In genomic region chr11:50364548-50364947, GRCm38 (mm10) we compare ENCODE assay signal across 9 mouse cellular contexts. TPM values are rescaled to one million over a fixed set of nuclear protein-coding genes. Genes with fewer than 3 reads are reported as not detected.
DNase-seq lines count a peak whose midpoint lies in the region; ATAC-seq and TF ChIP-seq lines count a peak whose summit lies in the region.
"Had no signal": no experiment of that assay in that cellular context is flagged by ENCODE, and none has a peak within 500 bp of the region (broad histone marks: within the 10 kb centered on the region; RNA-seq: fewer than 3 reads in every experiment).

No protein-coding gene starts in this region.

- peak; percentile 56 for DNase-seq in adrenal gland, postnatal 25 days
- DNase-seq in embryonic facial prominence, embryonic 10.5 days (ENCODE audit: low spot score) = peak; percentile 76
- DNase-seq in heart, adult 8-10 months (ENCODE audit: low spot score) = peak; percentile 85
- DNase-seq in thymus, adult 2 months = peak; percentile 83

- H3K27me3 ChIP-seq in ES-Bruce4 (ENCODE audit: control insufficient read depth, insufficient read depth, low read length, poor library complexity, severe bottlenecking) = no peaks in the 10 kb centered on the region
- H3K27me3 ChIP-seq in embryonic facial prominence, embryonic 10.5 days (replicated peaks; ENCODE audit: low read depth, poor library complexity, severe bottlenecking) = peaks cover 28% of the 10 kb centered on the region
- H3K27me3 ChIP-seq in kidney, embryonic 16.5 days (ENCODE audit: insufficient read depth, low read length) = no peaks in the 10 kb centered on the region
- peaks cover 17% of the 10 kb centered on the region for H3K27me3 ChIP-seq in liver, embryonic 12.5 days (replicated peaks)
- no peaks in the 10 kb centered on the region for H3K27me3 ChIP-seq in neural tube, embryonic 15.5 days (replicated peaks)
- no peaks in the 10 kb centered on the region for H3K27me3 ChIP-seq in thymus, adult 2 months (ENCODE audit: control insufficient read depth, insufficient read depth, low read length)

- no peak overlapping the region for H3K9ac ChIP-seq in ES-Bruce4 (ENCODE audit: low read depth, poor library complexity, severe bottlenecking)
- no peak overlapping the region for H3K9ac ChIP-seq in kidney, embryonic 16.5 days (replicated peaks; ENCODE audit: low read length)
- H3K9ac ChIP-seq in liver, embryonic 12.5 days = no peak overlapping the region
- H3K9ac ChIP-seq in neural tube, embryonic 15.5 days (replicated peaks) = no peak overlapping the region
- H3K9ac ChIP-seq: heart, embryonic 15.5 days had no signal

- H3K4me1 ChIP-seq in ES-Bruce4 (ENCODE audit: control insufficient read depth, insufficient read depth, low read length) = no peaks in the 10 kb centered on the region
- peaks cover 1% of the 10 kb centered on the region; the same call in 1 of the 2 replicates for H3K4me1 ChIP-seq in embryonic facial prominence, embryonic 10.5 days
- H3K4me1 ChIP-seq in kidney, embryonic 16.5 days (ENCODE audit: insufficient read depth, low read length) = no peaks in the 10 kb centered on the region
- peaks cover 7% of the 10 kb centered on the region for H3K4me1 ChIP-seq in liver, embryonic 12.5 days
- H3K4me1 ChIP-seq in neural tube, embryonic 15.5 days = peaks cover 2% of the 10 kb centered on the region; the same call in 1 of the 2 replicates
- H3K4me1 ChIP-seq in thymus, adult 2 months (replicated peaks; ENCODE audit: control insufficient read depth, insufficient read depth, low read length) = no peaks in the 10 kb centered on the region

- no peaks in the 10 kb centered on the region for H3K36me3 ChIP-seq in ES-Bruce4 (ENCODE audit: control insufficient read depth, insufficient read depth, low read length, poor library complexity, severe bottlenecking)
- H3K36me3 ChIP-seq in embryonic facial prominence, embryonic 10.5 days (replicated peaks) = no peaks in the 10 kb centered on the region
- H3K36me3 ChIP-seq in kidney, embryonic 16.5 days (ENCODE audit: insufficient read depth, low read length) = no peaks in the 10 kb centered on the region
- H3K36me3 ChIP-seq in liver, embryonic 12.5 days = no peaks in the 10 kb centered on the region
- no peaks in the 10 kb centered on the region for H3K36me3 ChIP-seq in neural tube, embryonic 15.5 days
- no peaks in the 10 kb centered on the region for H3K36me3 ChIP-seq in thymus, adult 2 months (ENCODE audit: control insufficient read depth, insufficient read depth, low read length)
- H3K36me3 ChIP-seq: heart, embryonic 15.5 days had no signal

- no peak overlapping the region for H3K4me3 ChIP-seq in ES-Bruce4 (ENCODE audit: low read depth, low read length)
- H3K4me3 ChIP-seq in embryonic facial prominence, embryonic 10.5 days = no peak overlapping the region
- H3K4me3 ChIP-seq in kidney, embryonic 16.5 days (ENCODE audit: low read length) = no peak overlapping the region
- no peak overlapping the region for H3K4me3 ChIP-seq in liver, embryonic 12.5 days
- no peak overlapping the region for H3K4me3 ChIP-seq in neural tube, embryonic 15.5 days (replicated peaks)
- no peak overlapping the region for H3K4me3 ChIP-seq in thymus, adult 2 months (ENCODE audit: control insufficient read depth, insufficient read depth, low read length)
- H3K4me3 ChIP-seq: heart, embryonic 15.5 days had no signal

- no peaks in the 10 kb centered on the region for H3K9me3 ChIP-seq in ES-Bruce4 (replicated peaks; ENCODE audit: control insufficient read depth, insufficient read depth, low read length, poor library complexity, severe bottlenecking)
- H3K9me3 ChIP-seq in embryonic facial prominence, embryonic 10.5 days = no peaks in the 10 kb centered on the region
- no peaks in the 10 kb centered on the region for H3K9me3 ChIP-seq in kidney, embryonic 16.5 days (ENCODE audit: low read length)
- H3K9me3 ChIP-seq in liver, embryonic 12.5 days (replicated peaks) = no peaks in the 10 kb centered on the region
- H3K9me3 ChIP-seq in neural tube, embryonic 15.5 days (replicated peaks) = no peaks in the 10 kb centered on the region
- H3K9me3 ChIP-seq: heart, embryonic 15.5 days had no signal

- H3K27ac ChIP-seq in ES-Bruce4 (ENCODE audit: insufficient read depth, low read length) = no peak overlapping the region
- H3K27ac ChIP-seq in embryonic facial prominence, embryonic 10.5 days (replicated peaks) = no peak overlapping the region
- no peak overlapping the region for H3K27ac ChIP-seq in kidney, embryonic 16.5 days (ENCODE audit: low read length)
- H3K27ac ChIP-seq in liver, embryonic 12.5 days = no peak overlapping the region
- H3K27ac ChIP-seq in neural tube, embryonic 15.5 days (replicated peaks) = no peak overlapping the region
- no peak overlapping the region for H3K27ac ChIP-seq in thymus, adult 2 months (ENCODE audit: control insufficient read depth, insufficient read depth, low read length)
- H3K27ac ChIP-seq: heart, embryonic 15.5 days had no signal

- peak; percentile 76 for ATAC-seq in kidney, embryonic 16.5 days (ENCODE audit: low FRiP score, low TSS enrichment)
- peak; percentile 55; the same call in 1 of the 2 replicates for ATAC-seq in liver, embryonic 12.5 days
- ATAC-seq in neural tube, embryonic 15.5 days (ENCODE audit: low FRiP score) = peak; percentile 67; the same call in 1 of the 2 replicates

- no peak overlapping the region for H3K4me2 ChIP-seq in kidney, embryonic 16.5 days (replicated peaks; ENCODE audit: low read depth, low read length)
- no peak overlapping the region for H3K4me2 ChIP-seq in liver, embryonic 12.5 days
- no peak overlapping the region for H3K4me2 ChIP-seq in neural tube, embryonic 15.5 days
- H3K4me2 ChIP-seq: heart, embryonic 15.5 days had no signal

- WGBS in embryonic facial prominence, embryonic 10.5 days = 11% methylated on average over 4 of the region's 4 CpGs
- 6% methylated on average over 4 of the region's 4 CpGs for WGBS in kidney, embryonic 16.5 days
- 10% methylated on average over 4 of the region's 4 CpGs for WGBS in liver, embryonic 12.5 days (ENCODE audit: insufficient replicate concordance)
- 10% methylated on average over 4 of the region's 4 CpGs for WGBS in neural tube, embryonic 15.5 days
- WGBS in thymus, adult 2 months = 3% methylated on average over 4 of the region's 4 CpGs

- no peak for TF ChIP-seq POLR2A in ES-Bruce4 (IDR thresholded peaks at IDR 0.05; ENCODE audit: insufficient read depth, low read length)
- no peak for TF ChIP-seq POLR2A in thymus, adult 2 months (IDR thresholded peaks at IDR 0.05; ENCODE audit: control insufficient read depth, extremely low read depth, insufficient read depth, low read length, poor library complexity)

- no peak for TF ChIP-seq EP300 in ES-Bruce4 (IDR thresholded peaks at IDR 0.05; ENCODE audit: insufficient read depth, low read depth, low read length)

- peak; percentile 61 for TF ChIP-seq CTCF in ES-Bruce4 (IDR thresholded peaks at IDR 0.05; ENCODE audit: low read depth, low read length)
- no peak for TF ChIP-seq CTCF in thymus, adult 2 months (IDR thresholded peaks at IDR 0.05; ENCODE audit: borderline replicate concordance, control insufficient read depth, extremely low read depth, insufficient read depth, low read length, poor library complexity)

RNA-seq across cellular contexts. Expression of gene Cby3, which starts 10.3 kb away (rescaled TPM):
- polyA plus RNA-seq in ES-Bruce4 (2011; ENCODE audit: insufficient read depth, insufficient read length, low read depth, missing spikeins) = not detected in 2 replicates
- not detected in 2 replicates for total RNA-seq in adrenal gland, postnatal 25 days (2021)
- polyA plus RNA-seq in embryonic facial prominence, embryonic 10.5 days (2016; fragmentation: Nextera tagmentation; extraction: Ambion mirVana) = 0.52 TPM in 1 of 2 replicates, not detected in the other
- not detected for total RNA-seq in heart, adult 8-10 months (2022)
- 0.55 and 0.71 TPM in 2 replicates for polyA plus RNA-seq in kidney, embryonic 16.5 days (2015; fragmentation: Nextera tagmentation; extraction: Ambion mirVana)
- 0.18 TPM in 1 of 2 replicates, not detected in the other for polyA plus RNA-seq in liver, embryonic 12.5 days (2016; fragmentation: Nextera tagmentation; extraction: Ambion mirVana)
- 0.55 and 1.8 TPM in 2 replicates for polyA plus RNA-seq in neural tube, embryonic 15.5 days (2015; fragmentation: Nextera tagmentation; extraction: Ambion mirVana)
- 0.16 TPM in 1 of 2 replicates, not detected in the other for polyA plus RNA-seq in thymus, adult 2 months (2012; rRNA removed)

RNA-seq across cellular contexts. Expression of gene Hnrnph1, which starts 12.2 kb away (rescaled TPM):
- 531 and 559 TPM in 2 replicates for polyA plus RNA-seq in ES-Bruce4 (2011; ENCODE audit: insufficient read depth, insufficient read length, low read depth, missing spikeins)
- total RNA-seq in adrenal gland, postnatal 25 days (2021) = 310 and 324 TPM in 2 replicates
- 611 and 614 TPM in 2 replicates for polyA plus RNA-seq in embryonic facial prominence, embryonic 10.5 days (2016; fragmentation: Nextera tagmentation; extraction: Ambion mirVana)
- total RNA-seq in heart, adult 8-10 months (2022) = 100 to 1,000 TPM in 2 of 4 experiments, 10 to 100 TPM in 2; 90.8 to 111 (median 97.3) TPM
- polyA plus RNA-seq in kidney, embryonic 16.5 days (2015; fragmentation: Nextera tagmentation; extraction: Ambion mirVana) = 500 and 509 TPM in 2 replicates
- 160 TPM in 2 replicates for polyA plus RNA-seq in liver, embryonic 12.5 days (2016; fragmentation: Nextera tagmentation; extraction: Ambion mirVana)
- polyA plus RNA-seq in neural tube, embryonic 15.5 days (2015; fragmentation: Nextera tagmentation; extraction: Ambion mirVana) = 390 and 401 TPM in 2 replicates
- polyA plus RNA-seq in thymus, adult 2 months (2012; rRNA removed) = 147 and 164 TPM in 2 replicates

RNA-seq across cellular contexts. Expression of gene Canx, which starts 39.1 kb away (rescaled TPM):
- polyA plus RNA-seq in ES-Bruce4 (2011; ENCODE audit: insufficient read depth, insufficient read length, low read depth, missing spikeins) = 628 and 681 TPM in 2 replicates
- 362 and 433 TPM in 2 replicates for total RNA-seq in adrenal gland, postnatal 25 days (2021)
- polyA plus RNA-seq in embryonic facial prominence, embryonic 10.5 days (2016; fragmentation: Nextera tagmentation; extraction: Ambion mirVana) = 318 and 328 TPM in 2 replicates
- total RNA-seq in heart, adult 8-10 months (2022) = 100 to 1,000 TPM; 331 to 378 (median 360) TPM
- polyA plus RNA-seq in kidney, embryonic 16.5 days (2015; fragmentation: Nextera tagmentation; extraction: Ambion mirVana) = 393 and 397 TPM in 2 replicates
- 255 and 264 TPM in 2 replicates for polyA plus RNA-seq in liver, embryonic 12.5 days (2016; fragmentation: Nextera tagmentation; extraction: Ambion mirVana)
- polyA plus RNA-seq in neural tube, embryonic 15.5 days (2015; fragmentation: Nextera tagmentation; extraction: Ambion mirVana) = 289 and 305 TPM in 2 replicates
- 43.1 and 44.3 TPM in 2 replicates for polyA plus RNA-seq in thymus, adult 2 months (2012; rRNA removed)
